In the genomic region with DNA sequence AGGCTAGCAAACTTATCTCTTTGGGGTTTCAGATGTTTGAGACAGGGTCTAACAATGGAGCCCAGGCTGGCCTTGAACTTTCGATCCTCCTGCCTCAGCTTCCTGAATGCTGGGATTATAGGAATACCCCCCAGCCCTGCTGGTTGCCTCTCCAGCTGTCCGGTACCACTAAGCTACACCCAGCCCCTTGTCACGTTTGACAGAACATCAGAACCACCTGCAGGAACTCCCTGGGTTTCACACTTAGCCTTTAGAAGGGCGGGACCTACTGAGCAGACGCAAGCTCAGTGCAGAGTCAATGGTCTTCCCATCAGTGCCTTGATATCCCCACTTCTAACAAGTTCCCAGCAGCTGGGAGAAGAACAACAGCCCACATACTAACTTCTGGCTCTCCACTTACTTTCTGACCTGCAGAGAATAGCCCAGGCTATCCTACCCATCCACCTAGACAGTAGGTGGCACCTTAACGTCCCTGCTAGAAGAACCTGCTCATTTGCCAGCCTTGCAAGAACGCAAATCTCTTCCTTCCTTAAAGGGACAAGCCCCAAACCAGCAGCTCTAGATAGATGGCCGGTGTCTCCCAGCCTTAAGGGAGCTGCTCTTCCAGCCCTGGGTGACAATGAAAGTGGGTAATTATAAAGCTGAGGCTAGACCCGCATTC, we compare ENCODE assay signal across 9 mouse cellular contexts. TPM values are rescaled to one million over a fixed set of nuclear protein-coding genes. Genes with fewer than 3 reads are reported as not detected.
DNase-seq lines count a peak whose midpoint lies in the region; ATAC-seq and TF ChIP-seq lines count a peak whose summit lies in the region.
"Had no signal": no experiment of that assay in that cellular context is flagged by ENCODE, and none has a peak within 500 bp of the region (broad histone marks: within the 10 kb centered on the region; RNA-seq: fewer than 3 reads in every experiment).

No protein-coding gene starts in this region.

- TF ChIP-seq CTCF in bone marrow, adult 2 months (IDR thresholded peaks at IDR 0.05; ENCODE audit: control insufficient read depth, insufficient read depth, low read length): no peak
- TF ChIP-seq CTCF in lung, adult 2 months (IDR thresholded peaks at IDR 0.05; ENCODE audit: insufficient read depth, low read length): no peak

- H3K27ac ChIP-seq in bone marrow, adult 2 months (ENCODE audit: control insufficient read depth, insufficient read depth, low read depth, low read length, poor library complexity): peak overlapping the region; percentile 18; the same call in 1 of the 2 replicates
- H3K27ac ChIP-seq in hindbrain, embryonic 13.5 days: peak overlapping the region; percentile 81

- no peaks in the 10 kb centered on the region for H3K4me1 ChIP-seq in bone marrow, adult 2 months (ENCODE audit: control insufficient read depth, insufficient read depth, low read length)
- H3K4me1 ChIP-seq in hindbrain, embryonic 13.5 days (replicated peaks): peaks cover 30% of the 10 kb centered on the region
- peaks cover 6% of the 10 kb centered on the region; the same call in 1 of the 2 replicates for H3K4me1 ChIP-seq in lung, adult 2 months (ENCODE audit: control insufficient read depth, insufficient read depth, low read length)

- peak overlapping the region; percentile 55 for H3K4me2 ChIP-seq in hindbrain, embryonic 13.5 days

- 0 out of 2 replicates have a peak, but pooled peaks have one; percentile 18 for ATAC-seq in hindbrain, embryonic 13.5 days (ENCODE audit: low FRiP score)
- peak; percentile 21 for ATAC-seq in megakaryocyte progenitor cell, adult 5-6 weeks (replicated peaks; ENCODE audit: poor library complexity)

- peak overlapping the region; percentile 60; the same call in 1 of the 2 replicates for H3K9ac ChIP-seq in hindbrain, embryonic 13.5 days

- no peak overlapping the region for H3K4me3 ChIP-seq in bone marrow, adult 2 months (replicated peaks; ENCODE audit: control insufficient read depth, low read depth, low read length)
- H3K4me3 ChIP-seq in hindbrain, embryonic 13.5 days: peak overlapping the region; percentile 27; the same call in 1 of the 2 replicates
- no peak overlapping the region for H3K4me3 ChIP-seq in lung, adult 2 months (replicated peaks; ENCODE audit: extremely low read depth, low read depth, low read length)

- H3K36me3 ChIP-seq in hindbrain, embryonic 13.5 days: no peaks in the 10 kb centered on the region

- 18% methylated on average over 9 of the region's 9 CpGs for WGBS in bone marrow, adult 2 months
- WGBS in hindbrain, embryonic 13.5 days: 69% methylated on average over 9 of the region's 9 CpGs
- 49% methylated on average over 9 of the region's 9 CpGs for WGBS in lung, adult 2 months

- H3K9me3 ChIP-seq in hindbrain, embryonic 13.5 days: no peaks in the 10 kb centered on the region

- H3K27me3 ChIP-seq in hindbrain, embryonic 13.5 days: no peaks in the 10 kb centered on the region
- H3K27me3 ChIP-seq: Patski had no signal

- DNase-seq in kidney, adult 11 months: peak; percentile 54
- DNase-seq in kidney, postnatal 10 days: no peak
- DNase-seq in adrenal gland, adult 2 months: no peak
- DNase-seq in layer of hippocampus, adult 8-10 months (ENCODE audit: low spot score in 2 of 2): no peak
- no peak for DNase-seq in lung, adult 2 months

- TF ChIP-seq POLR2A in bone marrow, adult 2 months (IDR thresholded peaks at IDR 0.05; ENCODE audit: borderline replicate concordance, control insufficient read depth, low read depth, low read length): no peak
- no peak for TF ChIP-seq POLR2A in lung, adult 2 months (IDR thresholded peaks at IDR 0.05; ENCODE audit: borderline replicate concordance, extremely low read depth, low read depth, low read length)

RNA-seq across cellular contexts. Expression of a gene that starts 10.9 kb away (rescaled TPM):
- 8.4 TPM in 1 of 2 replicates, not detected in the other for polyA plus RNA-seq in bone marrow, adult 2 months (2011; ENCODE audit: insufficient read depth, insufficient read length, low replicate concordance, missing spikeins)
- 5.4 and 6.6 TPM in 2 replicates for polyA plus RNA-seq in hindbrain, embryonic 13.5 days (2015; fragmentation: Nextera tagmentation; extraction: Ambion mirVana)
- not detected in 2 replicates for total RNA-seq in megakaryocyte progenitor cell, adult 5-6 weeks (2015)
- total RNA-seq in megakaryocyte progenitor cell, adult 5-6 weeks (2017): not detected in 2 replicates
- 1 to 10 TPM; 6.3 to 6.5 TPM for total RNA-seq in adrenal gland, adult 2 months (2021)
- polyA plus RNA-seq in adrenal gland, adult 2 months (2012; rRNA removed): not detected in 2 replicates
- total RNA-seq in layer of hippocampus, adult 8-10 months (2022): 10 to 100 TPM; 20.4 to 38.3 (median 34.6) TPM
- polyA plus RNA-seq in lung, adult 2 months (2012; rRNA removed): not detected in 2 replicates
- polyA plus RNA-seq: Patski had no signal
